Mouse (Mus musculus) cerebellum, postnatal 14 days (tissue): ENCODE results near the gene Zfp973.
A peak's percentile ranks its signal among the peaks of the same experiment; 100 is the strongest.
"Not testable (repeated sequence)": the region's sequence is repeated elsewhere in the genome, so short reads cannot be mapped to it uniquely, and the experiment has no call there.

Experiments used
- DNase-seq, 2 experiments: peaks; one replicate each; pipeline ENCODE4 v3.0.0; 2021; ENCODE audit warnings: mixed read lengths in 2 of 2

Gene Zfp973

GRCm38 (mm10) chr2:176670222-176670621 is at the start of gene Zfp973:
Gene Zfp973 (plus strand): TSS chr2:176670522.
- DNase-seq = not testable (repeated sequence)

- DNase-seq = not testable (repeated sequence)
Measured at GRCm38 (mm10) chr2:176636244-176636643, 34.1 kb upstream of the Zfp973 start, which contains the start of gene Gm14308. Gene Gm14308 (minus strand): TSS chr2:176636344.

GRCm38 (mm10) chr2:176708051-176708450 is 37.7 kb downstream of the Zfp973 start, which contains the start of gene Gm14305:
Gene Gm14305 (plus strand): TSS chr2:176708328.
- peak; percentile 1 to 19 for DNase-seq
